Comparison of ENCODE assay signal across 17 mouse cellular contexts in the genomic region with DNA sequence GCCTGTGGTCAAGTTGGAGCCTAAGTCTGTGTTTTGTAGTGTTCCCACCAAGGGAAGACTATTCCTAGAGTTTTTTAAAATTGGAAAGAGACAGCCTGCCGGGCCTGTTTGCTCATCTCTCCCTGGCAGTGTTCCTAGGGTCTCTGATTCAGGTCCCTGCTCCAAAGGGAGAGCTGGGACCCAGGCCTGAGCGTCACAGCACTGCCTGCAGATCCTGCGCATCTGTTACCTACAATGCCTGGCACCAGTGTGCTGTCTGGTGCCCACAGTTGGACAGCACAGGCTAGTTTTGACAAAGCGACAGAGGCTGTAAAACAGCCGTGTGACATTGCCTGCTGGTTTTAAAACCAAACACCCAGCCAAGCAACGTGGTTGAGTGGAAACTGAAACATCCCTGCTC.
DNase-seq lines count a peak whose midpoint lies in the region; ATAC-seq lines count a peak whose summit lies in the region.
"Had no signal": no experiment of that assay in that cellular context is flagged by ENCODE, and none has a peak within 500 bp of the region (broad histone marks: within the 10 kb centered on the region; RNA-seq: fewer than 3 reads in every experiment).

No protein-coding gene starts in this region.

- intact Hi-C loops in left cerebral cortex, postnatal 4 days (cut with DNase I): no loop called here
- intact Hi-C loops in left cerebral cortex, postnatal 14 days (cut with DNase I): no loop called here

- DNase-seq in cerebellum, postnatal 10 days: peak; percentile 53 to 74
- DNase-seq in cerebellum, postnatal 25 days: no peak
- DNase-seq in frontal cortex, postnatal 36 days (ENCODE audit: low spot score in 2 of 2): no peak
- peak; percentile 45 for DNase-seq in left cerebral cortex, postnatal 4 days
- no peak for DNase-seq in left cerebral cortex, postnatal 14 days (ENCODE audit: low spot score in 2 of 2)
- DNase-seq: adrenal gland, adult 2 months; adrenal gland, postnatal 10 days; adrenal gland, postnatal 25 days; B cell, adult 2 months; cerebellum, adult 11-12 months; cerebellum, adult 2 months; cerebellum, adult 9-10 months had no signal

- 0 out of 2 replicates have a peak, but pooled peaks have one; percentile 52 for ATAC-seq in frontal cortex, adult (ENCODE audit: low TSS enrichment)
- ATAC-seq: CD4-positive, CD25-positive, alpha-beta regulatory T cell, adult 4 months; forebrain, embryonic 14.5 days; forebrain, embryonic 16.5 days; Patski had no signal

Comparison
In these comparisons a context has a peak if more than half of its experiments do, and no peak if none do; other contexts are left out.
1. DNase-seq: peak in cerebellum, postnatal 10 days (2 of 2) and left cerebral cortex, postnatal 4 days (single experiment); none in cerebellum, postnatal 25 days (0 of 2), frontal cortex, postnatal 36 days (0 of 2) and left cerebral cortex, postnatal 14 days (0 of 2).